Mouse (Mus musculus) CH12.LX (cell line): ENCODE results near the gene Gm20388. TPM values are rescaled to one million over a fixed set of nuclear protein-coding genes. Genes with fewer than 3 reads are reported as not detected.
A peak's percentile ranks its signal among the peaks of the same experiment; 100 is the strongest.

Source experiments
- DNase-seq: peaks from one replicate; pipeline ENCODE4 v3.0.0-alpha.2; 2013; ENCODE audit errors: extremely low read depth
- H3K27ac ChIP-seq: 2 replicates; pipeline ENCODE4 v1.5.1; 2012; ENCODE audit warnings: low read depth, mild to moderate bottlenecking, control low read depth, moderate library complexity; ENCODE audit not compliant: insufficient read depth
- H3K27me3 ChIP-seq: replicated peaks from 2 replicates; pipeline ENCODE3; 2012; ENCODE audit warnings: inconsistent platforms
- H3K36me3 ChIP-seq, 2 experiments: replicated peaks in 1 of 2; 2 replicates each; pipeline versions ENCODE3 to v1.6.1; 2012; ENCODE audit warnings: inconsistent platforms in 1 of 2, low read length in 1 of 2, mild to moderate bottlenecking in 1 of 2, mixed read lengths in 1 of 2, moderate library complexity in 1 of 2; ENCODE audit not compliant: control insufficient read depth in 1 of 2, insufficient read depth in 1 of 2
- H3K4me1 ChIP-seq, 2 experiments: 2 replicates each; pipeline ENCODE4 v1.6.1; 2012; ENCODE audit warnings: inconsistent platforms in 1 of 2, moderate library complexity in 1 of 2; ENCODE audit not compliant: insufficient read depth in 2 of 2, control insufficient read depth in 1 of 2
- H3K4me2 ChIP-seq: 2 replicates; pipeline ENCODE4 v1.6.1; 2012; ENCODE audit warnings: low read depth, mild to moderate bottlenecking, control low read depth; ENCODE audit not compliant: poor library complexity, insufficient read depth, severe bottlenecking
- H3K4me3 ChIP-seq, 3 experiments: fragments of 150-350 bp in 1 of 3; sonication (generic) in 1 of 3; replicated peaks in 1 of 3; 2 replicates each; pipeline versions ENCODE3 to v1.5.1; 2011 to 2012; ENCODE audit warnings: low read depth in 2 of 3, low read length in 2 of 3, mild to moderate bottlenecking in 2 of 3, moderate library complexity in 2 of 3, control low read depth in 1 of 3, improper control_type of control experiment in 1 of 3, inconsistent platforms in 1 of 3, mixed read lengths in 1 of 3; ENCODE audit not compliant: poor library complexity in 1 of 3
- H3K79me2 ChIP-seq: replicated peaks from 2 replicates; pipeline ENCODE4 v1.6.1; 2012; ENCODE audit warnings: mild to moderate bottlenecking, moderate library complexity; ENCODE audit not compliant: control insufficient read depth, poor library complexity, insufficient read depth, severe bottlenecking; ENCODE audit errors: extremely low read depth
- H3K9ac ChIP-seq: 2 replicates; pipeline ENCODE4 v1.6.1; 2012; ENCODE audit warnings: low read depth, mild to moderate bottlenecking, control low read depth, moderate library complexity; ENCODE audit not compliant: insufficient read depth
- H3K9me3 ChIP-seq: replicated peaks from 2 replicates; pipeline ENCODE3; 2012; ENCODE audit warnings: low read length, inconsistent platforms, mixed read lengths
- BHLHE40 ChIP-seq: IDR thresholded peaks from 2 replicates; pipeline ENCODE4 v1.6.1; 2011; ENCODE audit warnings: mild to moderate bottlenecking, low read depth, low read length, improper control_type of control experiment
- CHD1 ChIP-seq: IDR thresholded peaks from 2 replicates; pipeline ENCODE4 v1.6.1; 2012; ENCODE audit warnings: low read depth, low read length, improper control_type of control experiment, inconsistent platforms
- CHD2 ChIP-seq: IDR thresholded peaks from 2 replicates; pipeline ENCODE4 v1.6.1; 2011; ENCODE audit warnings: low read length, improper control_type of control experiment
- CTCF ChIP-seq, 2 experiments: IDR thresholded peaks in 1 of 2; conservative IDR thresholded peaks in 1 of 2; 2 replicates each; pipeline ENCODE4 v1.5.1; 2011 to 2012; ENCODE audit warnings: low read depth in 2 of 2, low read length in 2 of 2, improper control_type of control experiment in 1 of 2, inconsistent platforms in 1 of 2, mild to moderate bottlenecking in 1 of 2, moderate library complexity in 1 of 2
- E2F4 ChIP-seq: IDR thresholded peaks from 2 replicates; pipeline ENCODE4 v1.6.1; 2011; ENCODE audit warnings: low read depth, low read length, improper control_type of control experiment; ENCODE audit not compliant: insufficient replicate concordance
- ELF1 ChIP-seq: IDR thresholded peaks from 2 replicates; pipeline ENCODE4 v1.6.1; 2014; ENCODE audit warnings: low read depth, mild to moderate bottlenecking, inconsistent platforms, low read length, improper control_type of control experiment
- ETS1 ChIP-seq: conservative IDR thresholded peaks from 2 replicates; pipeline ENCODE4 v1.6.1; 2012; ENCODE audit warnings: low read depth, mild to moderate bottlenecking, inconsistent platforms, low read length, improper control_type of control experiment, moderate library complexity
- GABPA ChIP-seq: IDR thresholded peaks from 2 replicates; pipeline ENCODE4 v1.6.1; 2012; ENCODE audit warnings: low read depth, low read length, improper control_type of control experiment, inconsistent platforms; ENCODE audit not compliant: insufficient replicate concordance
- IRF4 ChIP-seq: IDR thresholded peaks from 2 replicates; pipeline ENCODE4 v1.6.1; 2014; ENCODE audit warnings: low read depth, mild to moderate bottlenecking, inconsistent platforms, low read length, improper control_type of control experiment
- JUN ChIP-seq: IDR thresholded peaks from 2 replicates; pipeline ENCODE4 v1.6.1; 2011; ENCODE audit warnings: low read depth, mild to moderate bottlenecking, low read length, improper control_type of control experiment, moderate library complexity; ENCODE audit not compliant: insufficient read depth
- JUND ChIP-seq: conservative IDR thresholded peaks from 2 replicates; pipeline ENCODE4 v1.6.1; 2011; ENCODE audit warnings: low read depth, low read length, improper control_type of control experiment
- MAFK ChIP-seq: IDR thresholded peaks from 2 replicates; pipeline ENCODE4 v1.6.1; 2011; ENCODE audit warnings: low read length, improper control_type of control experiment; ENCODE audit not compliant: insufficient replicate concordance
- MAX ChIP-seq: IDR thresholded peaks from 2 replicates; pipeline ENCODE4 v1.6.1; 2011; ENCODE audit warnings: low read length, improper control_type of control experiment
- MAZ ChIP-seq: IDR thresholded peaks from 2 replicates; pipeline ENCODE4 v1.6.1; 2012; ENCODE audit warnings: low read depth, mild to moderate bottlenecking, inconsistent platforms, low read length, improper control_type of control experiment, moderate library complexity
- MEF2A ChIP-seq: IDR thresholded peaks from 2 replicates; pipeline ENCODE4 v1.6.1; 2014; ENCODE audit warnings: low read depth, mild to moderate bottlenecking, inconsistent platforms, low read length, improper control_type of control experiment, borderline replicate concordance
- NRF1 ChIP-seq: IDR thresholded peaks from 2 replicates; pipeline ENCODE4 v1.6.1; 2014; ENCODE audit warnings: low read depth, mild to moderate bottlenecking, inconsistent platforms, low read length, improper control_type of control experiment, moderate library complexity
- PAX5 ChIP-seq: IDR thresholded peaks from 2 replicates; pipeline ENCODE4 v1.6.1; 2012; ENCODE audit warnings: low read length, inconsistent platforms, mixed read lengths
- POLR2AphosphoS2 ChIP-seq: IDR thresholded peaks from 2 replicates; pipeline ENCODE4 v1.6.1; 2011; ENCODE audit warnings: low read depth, low read length, improper control_type of control experiment
- RAD21 ChIP-seq: IDR thresholded peaks from 2 replicates; pipeline ENCODE4 v1.6.1; 2011; ENCODE audit warnings: low read depth, mild to moderate bottlenecking, low read length, improper control_type of control experiment, moderate library complexity
- RCOR1 ChIP-seq: conservative IDR thresholded peaks from 2 replicates; pipeline ENCODE4 v1.6.1; 2012; ENCODE audit warnings: low read depth, mild to moderate bottlenecking, inconsistent platforms, low read length, improper control_type of control experiment
- SIN3A ChIP-seq: IDR thresholded peaks from 2 replicates; pipeline ENCODE4 v1.6.1; 2012; ENCODE audit warnings: low read length, improper control_type of control experiment, inconsistent platforms
- TCF12 ChIP-seq: IDR thresholded peaks from 2 replicates; pipeline ENCODE4 v1.6.1; 2014; ENCODE audit warnings: low read depth, mild to moderate bottlenecking, inconsistent platforms, low read length, improper control_type of control experiment
- UBTF ChIP-seq: IDR thresholded peaks from 2 replicates; pipeline ENCODE4 v1.6.1; 2012; ENCODE audit warnings: low read depth, mild to moderate bottlenecking, inconsistent platforms, low read length, improper control_type of control experiment, moderate library complexity
- USF1 ChIP-seq: IDR thresholded peaks from 2 replicates; pipeline ENCODE4 v1.6.1; 2014; ENCODE audit warnings: low read depth, mild to moderate bottlenecking, inconsistent platforms, low read length, improper control_type of control experiment
- USF2 ChIP-seq: conservative IDR thresholded peaks from 2 replicates; pipeline ENCODE4 v1.6.1; 2011; ENCODE audit warnings: low read depth, low read length, improper control_type of control experiment
- dilution Hi-C: fragments of 300-500 bp; cut with MboI; formaldehyde crosslinking; loops from 2 replicates; pipeline ENCODE4 v1.14.3; 2020; ENCODE audit warnings: low sequenced_read_pairs; ENCODE audit not compliant: extremely low pct_unique_long_range_greater_than_20kb, extremely low pct_ligation_motif_present
- in situ Hi-C: fragments of 300-500 bp; cut with MboI; formaldehyde crosslinking; loops from 3 replicates; pipeline ENCODE4 v1.14.3; 2019; ENCODE audit warnings: low sequenced_read_pairs, low pct_ligation_motif_present, low pct_unique_long_range_greater_than_20kb, mixed read lengths
- polyA plus RNA-seq: library from polyadenylated mRNA; unstranded; fragments of >175 nt; gene quantifications from 2 replicates; pipeline ENCODE4 v1.2.1, GENCODE M21; 2012; ENCODE audit warnings: low read depth; ENCODE audit not compliant: insufficient read length
- total RNA-seq, 2 experiments: library from RNA; depleted of rRNA; stranded (reverse); fragments of 300-350 nt in 1 of 2; fragments of >200 nt in 1 of 2; gene quantifications; 2 replicates each; pipeline ENCODE4 v1.2.3; 2012 to 2014

Gene Gm20388
- total and polyA plus RNA-seq, 3 experiments = 14.8 to 26.3 (median 22.2) TPM

DNA sequence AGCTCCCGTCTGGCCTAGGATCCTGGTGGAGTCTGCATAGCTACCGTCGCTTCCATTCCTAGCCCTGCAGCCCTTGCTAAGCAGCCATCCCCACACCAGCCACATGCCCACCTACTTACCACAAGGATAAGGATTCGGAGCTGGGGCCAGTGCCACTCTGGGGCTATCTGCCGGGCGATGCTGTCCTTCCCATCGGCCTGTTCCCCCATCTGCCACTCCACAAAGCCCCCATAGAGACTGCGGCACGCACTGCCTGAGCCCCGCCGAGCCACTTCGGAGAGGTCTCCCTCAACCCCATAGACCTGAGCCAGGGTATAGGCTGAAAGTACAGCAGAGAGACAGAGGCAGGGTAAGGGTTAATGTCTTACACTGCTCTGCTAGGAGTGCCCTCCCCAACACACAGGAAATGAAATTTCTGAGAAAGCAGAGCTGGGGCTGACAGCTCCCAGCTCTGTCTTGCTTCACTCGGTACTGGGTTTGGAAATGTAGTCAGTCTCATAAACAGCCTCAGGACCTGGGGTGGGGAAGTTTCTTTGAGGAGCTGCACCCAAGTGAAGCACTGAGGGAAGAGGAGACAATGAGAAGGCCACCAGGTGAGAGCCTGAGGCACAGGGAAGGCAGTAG, 2527.2 kb downstream of the Gm20388 start:
- in situ Hi-C loops = loop anchor here (25.0 kb wide), 1 partner anchor 851 kb away; the partner anchor contains the start of genes Fbxo31 and Map1lc3b
- Histone ChIP-seq H3K27ac (no peak overlapping the region), H3K4me3 (no peak overlapping the region), H3K79me2 (no peaks in the 10 kb centered on the region), H3K36me3 (peaks cover 41 to 74% of the 10 kb centered on the region in 2 experiments)
- TF ChIP-seq SIN3A (no peak), POLR2AphosphoS2 (0 out of 2 replicates have a peak, but pooled peaks have one; percentile 26), CHD1 (no peak), UBTF (no peak), MAFK (no peak), GABPA (no peak)
- TF ChIP-seq, all 38 proteins: peak for 1
- Histone ChIP-seq H3K4me2 (no peak overlapping the region), H3K4me1 (peaks cover 18 to 66% of the 10 kb centered on the region in 2 experiments), H3K27me3 (no peaks in the 10 kb centered on the region), H3K9me3 (peaks cover 11% of the 10 kb centered on the region), H3K9ac (no peak overlapping the region)
- DNase-seq = no peak
- dilution Hi-C loops = no loop called here

DNA sequence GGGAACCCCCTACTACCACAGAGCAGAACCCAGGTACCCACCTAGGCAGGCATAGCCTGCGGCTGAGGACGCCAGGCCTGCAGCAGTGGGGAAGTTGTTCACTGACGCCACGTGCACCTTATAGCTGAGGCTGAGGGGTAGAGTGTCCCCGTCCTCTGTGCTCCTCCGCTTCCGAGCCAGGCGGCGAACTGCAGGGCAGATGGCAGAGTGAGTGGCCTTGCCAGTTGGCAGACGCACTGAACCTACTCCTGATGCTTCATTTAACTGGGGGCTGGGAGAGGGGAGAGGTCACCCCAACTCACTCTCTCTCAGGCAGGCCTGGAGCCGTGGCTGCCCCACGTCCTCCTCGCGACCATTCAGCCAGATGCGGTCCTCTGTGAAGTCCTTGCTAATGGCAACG, 2528.7 kb downstream of the Gm20388 start:
- TF ChIP-seq ELF1 = no peak
- TF ChIP-seq RAD21 = no peak
- TF ChIP-seq CHD2 = no peak
- no peak for TF ChIP-seq PAX5
- TF ChIP-seq MAZ = no peak
- TF ChIP-seq E2F4 = no peak
- no peak for TF ChIP-seq RCOR1
- TF ChIP-seq ETS1 = no peak
- TF ChIP-seq IRF4 = no peak
- no peak for TF ChIP-seq NRF1
- no peak for TF ChIP-seq BHLHE40
- no peak for TF ChIP-seq USF2
- no peak for TF ChIP-seq JUN
- no peak for TF ChIP-seq MEF2A
- no peak for TF ChIP-seq MAX
- TF ChIP-seq CTCF (conservative IDR thresholded peaks at IDR 0.05 in 1 of 2, IDR thresholded peaks at IDR 0.05 in 1 of 2; ENCODE audit: low read depth in 2 of 2, low read length in 2 of 2) = no peak
- TF ChIP-seq USF1 = no peak
- TF ChIP-seq JUND = no peak
- TF ChIP-seq TCF12 = no peak
- peaks cover 41 to 65% of the 10 kb centered on the region in 2 experiments for H3K36me3 ChIP-seq
- no peak overlapping the region for H3K9ac ChIP-seq
- peaks cover 8 to 54% of the 10 kb centered on the region in 2 experiments for H3K4me1 ChIP-seq
- no peaks in the 10 kb centered on the region for H3K27me3 ChIP-seq
- in situ Hi-C loops (loop anchor here (25.0 kb wide), 1 partner anchor 852 kb away; the partner anchor contains the start of genes Fbxo31 and Map1lc3b), dilution Hi-C loops (no loop called here)
- no peak overlapping the region for H3K4me2 ChIP-seq
- DNase-seq = no peak
- no peak overlapping the region for H3K27ac ChIP-seq
- H3K9me3 ChIP-seq = peaks cover 11% of the 10 kb centered on the region
- H3K79me2 ChIP-seq = no peaks in the 10 kb centered on the region
- H3K4me3 ChIP-seq = no peak overlapping the region
